Mouse (Mus musculus) spleen, postnatal 10 days (tissue): ENCODE data around the gene Prdm8.

Source experiments
- DNase-seq, 2 experiments: peaks; one replicate each; pipeline ENCODE4 v3.0.0; 2021 to 2022; ENCODE audit warnings: low spot score in 2 of 2

Gene Prdm8

GRCm38 (mm10) chr5:98167180-98167824, at the start of gene Prdm8:
TSS of gene Prdm8 (plus strand) at chr5:98167198.
- peak; percentile 16 to 73 for DNase-seq

DNA sequence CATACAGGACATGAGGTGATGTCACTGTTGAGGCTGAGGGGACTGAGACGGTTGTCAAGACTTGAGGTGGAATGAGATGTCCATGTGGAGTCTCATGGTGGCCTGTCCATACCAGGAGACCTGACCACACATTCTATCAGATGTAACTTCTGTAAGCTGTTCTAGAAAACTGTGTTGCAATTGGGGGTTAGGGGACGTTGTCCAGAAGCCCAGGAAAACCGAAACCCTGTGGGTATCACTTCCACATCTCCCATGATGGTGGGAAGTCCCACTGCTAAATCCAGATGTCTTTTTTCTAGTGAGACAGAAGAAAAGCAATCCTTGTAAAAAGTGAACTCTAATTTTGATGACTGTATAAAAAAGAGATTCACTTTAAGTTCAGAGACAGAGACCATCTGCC, 39.9 kb upstream of the Prdm8 start:
- DNase-seq: no peak

GRCm38 (mm10) chr5:98138545-98139296, 28.3 kb upstream of the Prdm8 start:
- DNase-seq: no peak

- no peak for DNase-seq
Measured at GRCm38 (mm10) chr5:98139297-98139660, 27.7 kb upstream of the Prdm8 start.

DNA sequence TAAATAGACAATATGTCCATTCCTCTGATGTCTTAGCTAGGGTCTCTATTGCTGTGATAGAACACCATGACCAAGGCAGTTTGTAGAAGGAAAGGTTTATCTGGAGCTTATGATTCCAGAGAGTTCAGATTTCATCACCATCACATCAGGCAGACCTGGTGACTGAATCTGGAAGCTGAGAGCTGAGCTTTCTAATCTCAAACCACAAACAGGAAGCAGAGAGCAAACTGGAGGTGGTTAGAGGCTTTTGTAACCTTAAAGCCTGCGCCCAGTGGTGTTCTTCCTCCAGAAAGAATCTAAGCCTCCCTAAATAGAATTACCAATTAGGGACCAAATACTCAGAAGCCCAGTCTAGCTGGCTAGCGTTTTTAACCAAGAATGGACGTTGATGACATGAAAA, 20.1 kb upstream of the Prdm8 start:
- DNase-seq: no peak

GRCm38 (mm10) chr5:98166116-98166515, 882 bp upstream of the Prdm8 start:
- DNase-seq: no peak

DNA sequence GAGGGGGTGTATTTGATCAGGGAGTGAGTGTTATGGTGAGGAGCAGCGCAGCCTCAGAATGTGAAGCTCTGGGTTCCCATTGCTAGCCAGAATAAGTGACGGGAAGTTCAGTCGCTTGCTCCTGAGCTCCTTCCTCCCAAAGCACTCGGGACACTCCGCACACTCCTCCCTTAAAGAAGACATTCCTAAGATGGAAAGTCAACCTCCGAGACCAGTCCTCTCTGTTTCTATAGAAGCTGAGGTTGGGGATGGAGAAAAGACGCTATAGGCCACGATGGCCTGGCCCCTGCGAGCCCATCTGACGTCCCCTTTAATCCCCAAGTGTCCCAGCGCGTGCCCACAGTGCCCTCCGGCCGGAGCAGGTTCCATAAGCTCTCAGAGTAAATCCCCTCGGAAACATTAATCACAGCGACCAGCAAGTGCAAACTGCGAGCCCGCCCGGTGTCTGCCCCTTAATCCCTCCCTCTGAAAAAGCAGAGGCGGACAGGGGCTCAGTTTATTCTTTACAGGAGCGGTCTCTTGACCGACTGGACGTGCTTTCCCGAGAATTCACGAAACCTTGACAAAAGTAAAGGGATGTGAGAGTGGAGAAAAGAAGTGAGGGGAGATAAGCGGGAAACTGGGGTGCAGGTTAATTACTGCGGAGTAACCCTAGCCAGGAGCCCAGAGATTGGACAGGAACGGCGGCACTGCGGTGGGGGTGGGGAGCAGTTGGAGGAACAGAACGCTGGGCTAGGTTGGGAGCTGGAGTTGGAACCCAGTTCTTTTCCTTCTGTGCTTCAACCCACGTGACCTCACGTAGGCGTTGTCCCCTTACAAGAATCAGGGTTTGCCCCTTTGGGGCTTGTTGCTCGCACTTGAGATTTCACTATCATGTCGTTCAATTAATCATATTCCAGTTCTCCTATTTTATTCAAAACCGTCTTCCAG, 1.6 kb downstream of the Prdm8 start:
- no peak for DNase-seq

DNA sequence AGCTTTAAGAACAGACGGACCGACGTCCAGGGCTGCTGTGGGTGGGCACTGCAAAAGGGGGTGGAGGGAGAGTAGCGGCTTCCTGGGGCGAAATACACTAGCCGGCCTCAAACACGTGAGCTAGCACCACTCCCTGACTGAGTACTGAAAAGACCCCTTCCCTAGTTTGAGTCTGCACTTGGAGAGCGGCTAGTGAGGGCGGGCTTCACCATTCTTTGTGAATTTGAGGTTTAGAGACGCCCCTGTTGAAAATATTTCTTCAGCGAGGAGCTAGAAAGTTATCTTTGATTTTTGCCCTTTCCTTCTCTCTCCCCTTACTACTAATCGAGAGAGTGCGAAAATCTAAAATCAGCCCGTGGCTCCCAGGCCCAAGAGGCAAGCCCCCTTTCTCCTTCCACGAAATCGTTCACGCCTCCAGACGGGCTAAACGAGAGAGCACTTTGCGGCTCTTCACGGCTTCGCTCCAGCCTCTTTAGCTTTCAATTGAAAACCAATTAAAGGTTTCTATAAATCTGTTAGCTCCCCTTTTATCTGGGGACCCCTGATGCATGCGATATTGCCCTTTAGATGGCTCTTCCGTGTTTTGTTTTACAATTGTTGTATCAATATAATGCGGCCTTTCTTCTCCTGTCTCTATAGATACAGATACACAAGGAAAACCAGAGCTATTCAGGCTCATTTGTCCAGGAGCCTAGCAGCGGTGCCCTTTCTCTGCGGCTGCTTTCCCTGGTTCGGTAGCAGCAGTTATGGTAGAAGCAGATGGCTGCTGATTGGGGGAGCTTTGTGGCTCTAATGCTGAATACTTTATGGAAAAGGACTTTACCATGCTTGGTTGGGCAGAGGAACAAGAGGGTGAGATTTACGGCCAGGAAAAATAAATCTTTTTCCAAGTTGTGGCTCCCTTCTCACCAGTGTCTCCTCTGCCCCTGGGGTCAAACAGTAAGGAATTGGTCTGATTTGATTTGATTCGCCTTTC, 2.7 kb downstream of the Prdm8 start:
- no peak for DNase-seq

GRCm38 (mm10) chr5:98171651-98172230, 4.7 kb downstream of the Prdm8 start:
- no peak for DNase-seq

GRCm38 (mm10) chr5:98172502-98173181, 5.6 kb downstream of the Prdm8 start:
- no peak for DNase-seq

DNA sequence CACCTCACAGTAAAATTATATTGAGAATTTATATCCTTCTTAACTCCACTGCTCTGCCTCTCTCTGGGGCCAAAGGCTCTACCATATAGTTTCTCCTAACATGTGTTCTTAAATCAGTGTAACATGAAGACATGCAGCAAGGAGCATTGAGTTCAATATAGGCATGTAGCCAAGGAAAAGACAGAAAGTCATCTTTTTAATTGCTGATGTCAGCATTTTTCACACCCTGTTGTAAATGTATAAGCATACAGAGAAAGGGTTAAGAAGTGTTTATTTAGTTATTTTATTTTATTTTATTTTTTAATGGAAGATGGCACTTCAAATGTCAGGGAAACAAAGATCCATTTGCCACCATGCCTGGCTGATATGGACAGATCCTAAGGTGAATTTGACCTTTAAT, 6.7 kb downstream of the Prdm8 start:
- no peak for DNase-seq

GRCm38 (mm10) chr5:98179606-98180005, 12.6 kb downstream of the Prdm8 start:
- DNase-seq: no peak

- no peak for DNase-seq
Measured at GRCm38 (mm10) chr5:98180461-98180887, 13.5 kb downstream of the Prdm8 start.

DNA sequence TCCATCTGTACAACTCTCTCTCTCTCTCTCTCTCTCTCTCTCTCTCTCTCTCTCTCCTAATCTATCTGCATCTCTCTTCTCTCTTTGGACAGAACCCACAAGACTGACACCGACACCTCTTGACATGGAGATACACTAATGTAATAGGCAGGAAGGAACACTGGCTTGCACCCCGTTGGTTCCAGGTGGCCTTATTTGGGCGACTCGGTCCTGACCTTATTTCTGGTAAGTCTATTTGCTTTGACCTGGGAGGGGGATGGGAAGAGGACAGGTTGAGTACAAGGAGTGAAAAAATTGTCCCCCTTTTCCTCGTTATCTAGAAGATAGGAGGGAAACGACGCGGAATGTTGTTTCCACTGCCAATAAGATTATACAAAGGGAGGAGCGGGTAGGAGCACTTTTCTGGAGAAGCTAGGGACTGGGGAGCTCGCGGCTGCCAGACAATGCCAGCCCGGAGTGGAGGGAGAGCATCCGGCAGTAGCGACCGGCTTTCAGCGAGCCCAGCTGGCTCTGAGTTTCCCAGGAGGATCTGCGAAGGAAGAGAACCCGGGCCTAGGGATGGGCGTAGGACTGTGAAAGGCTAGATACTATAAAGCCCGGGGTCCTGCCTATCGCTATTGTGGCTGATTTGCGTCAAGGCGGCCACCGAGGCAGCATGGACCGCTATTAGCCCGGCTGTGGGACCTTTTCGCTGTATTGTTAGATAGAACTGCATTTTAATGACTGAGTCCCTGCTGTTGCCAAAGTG, 14.1 kb downstream of the Prdm8 start:
- no peak for DNase-seq

DNA sequence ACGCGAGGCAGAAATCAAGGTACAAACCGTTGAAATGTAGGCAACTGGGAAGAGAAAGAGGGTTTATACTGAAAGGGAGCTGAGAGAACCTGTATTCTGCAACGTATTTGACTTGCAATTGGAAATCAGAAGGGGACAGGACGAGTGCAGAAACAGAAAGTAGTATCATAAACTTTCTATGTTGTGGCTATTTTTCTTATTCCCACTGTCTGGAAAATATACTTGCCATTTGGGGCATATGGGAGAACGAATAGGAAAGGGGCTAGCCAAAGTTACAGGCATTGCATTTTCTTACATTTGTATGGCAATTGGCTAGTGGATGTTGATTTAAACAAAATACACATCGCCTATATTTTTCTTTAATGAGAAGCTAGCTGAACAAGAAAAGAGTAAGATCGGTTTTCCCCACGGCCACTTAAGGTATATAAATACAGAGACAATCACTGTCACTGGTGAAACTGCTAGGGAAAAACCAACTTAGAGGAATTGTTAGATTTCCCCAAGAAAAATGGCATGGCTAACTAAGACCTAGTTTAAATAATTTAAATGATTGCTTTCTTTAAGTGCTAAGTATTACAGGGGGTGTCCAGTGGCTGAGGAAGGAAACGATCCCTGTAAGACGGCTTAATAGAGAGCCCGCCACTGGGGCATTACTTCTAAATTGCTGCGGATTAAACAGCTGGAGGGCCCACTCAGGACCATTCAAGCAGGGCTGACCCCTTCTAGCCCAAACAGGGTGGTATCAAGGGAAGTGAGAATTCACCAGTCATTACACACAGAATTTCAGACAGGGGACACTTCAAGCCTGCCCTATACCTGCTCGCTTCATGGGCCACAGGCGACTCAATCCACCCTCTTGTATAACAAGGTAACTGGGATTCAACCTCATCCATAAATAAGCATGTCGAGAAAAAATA, 14.9 kb downstream of the Prdm8 start:
- no peak for DNase-seq

- DNase-seq: no peak
Measured at GRCm38 (mm10) chr5:98182603-98182920, 15.6 kb downstream of the Prdm8 start.

DNA sequence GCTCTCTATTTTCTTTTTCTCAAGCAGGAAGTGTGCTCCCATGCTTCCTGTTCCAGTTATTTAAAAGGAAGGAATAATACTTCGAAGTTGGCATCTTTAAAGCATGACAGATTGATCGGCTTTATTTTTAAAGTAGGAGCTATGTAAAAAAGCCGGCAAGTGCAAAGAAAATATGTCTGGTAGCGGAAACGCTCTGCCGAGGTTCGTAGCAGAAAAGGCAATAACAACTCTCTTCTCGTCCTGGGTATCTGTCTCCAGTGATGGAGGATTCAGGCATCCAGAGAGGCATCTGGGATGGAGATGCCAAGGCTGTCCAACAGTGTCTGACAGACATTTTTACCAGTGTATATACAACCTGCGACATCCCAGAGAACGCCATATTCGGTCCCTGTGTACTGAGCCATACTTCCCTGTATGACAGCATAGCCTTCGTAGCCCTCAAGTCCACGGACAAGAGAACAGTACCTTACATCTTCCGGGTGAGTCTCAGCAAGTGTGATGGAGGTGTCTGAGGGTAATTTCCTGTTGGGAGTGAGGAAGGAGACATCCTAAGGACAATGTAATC, 16.1 kb downstream of the Prdm8 start:
- no peak for DNase-seq

DNA sequence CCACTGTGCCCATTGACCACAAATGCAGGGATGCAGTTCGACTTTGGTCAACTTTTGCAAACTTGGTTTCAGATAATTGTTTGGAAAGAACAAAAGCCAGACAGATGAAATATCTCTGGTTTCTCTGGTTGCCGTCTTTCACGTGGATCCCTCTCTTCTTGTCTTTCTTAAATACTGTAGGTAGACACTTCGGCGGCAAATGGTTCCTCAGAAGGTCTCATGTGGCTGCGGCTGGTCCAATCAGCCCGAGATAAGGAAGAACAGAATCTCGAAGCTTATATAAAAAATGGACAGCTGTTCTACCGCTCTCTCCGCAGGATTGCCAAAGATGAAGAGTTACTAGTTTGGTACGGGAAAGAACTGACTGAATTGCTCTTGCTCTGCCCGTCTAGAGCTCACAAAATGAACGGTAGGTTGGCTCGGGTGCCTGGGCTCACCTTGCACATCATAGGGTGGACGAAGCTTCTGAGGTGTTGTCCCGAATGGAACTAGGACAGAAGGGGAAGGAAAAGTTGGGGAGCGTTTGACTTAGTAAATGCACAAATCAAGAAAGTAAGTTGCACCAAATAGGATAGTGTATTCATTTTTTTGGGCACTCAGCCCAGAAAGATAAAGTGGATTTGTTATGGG, 17.4 kb downstream of the Prdm8 start:
- DNase-seq: no peak
